Mouse (Mus musculus): Measurements from ENCODE around the gene Acrbp.
"Not testable (repeated sequence)": the region's sequence is repeated elsewhere in the genome, so short reads cannot be mapped to it uniquely, and the experiment has no call there.

The Acrbp gene

GRCm38 (mm10) chr6:125049678-125050077, at the start of gene Acrbp:
TSS of gene Acrbp (plus strand) at chr6:125049689.
- DNase-seq (ENCODE audit: low read depth, low spot score), result no peak

GRCm38 (mm10) chr6:125003706-125004105, 45.8 kb upstream of the Acrbp start:
- DNase-seq (ENCODE audit: low read depth, low spot score), result no peak

- DNase-seq (ENCODE audit: low read depth, low spot score), result no peak
Observed at GRCm38 (mm10) chr6:125005086-125005485, 44.4 kb upstream of the Acrbp start.

GRCm38 (mm10) chr6:125008060-125008459, 41.4 kb upstream of the Acrbp start:
- DNase-seq (ENCODE audit: low read depth, low spot score), result no peak

- DNase-seq (ENCODE audit: low read depth, low spot score), result peak; percentile 98
Observed at GRCm38 (mm10) chr6:125008586-125009128, 40.8 kb upstream of the Acrbp start.

GRCm38 (mm10) chr6:125009129-125009180, 40.5 kb upstream of the Acrbp start, which contains the start of gene Zfp384:
TSS of gene Zfp384 (plus strand) at chr6:125009145.
- no peak for DNase-seq (ENCODE audit: low read depth, low spot score)

- DNase-seq (ENCODE audit: low read depth, low spot score), result peak; percentile 74
Observed at GRCm38 (mm10) chr6:125009181-125010073, 40.1 kb upstream of the Acrbp start.

GRCm38 (mm10) chr6:125017682-125018081, 31.8 kb upstream of the Acrbp start:
- DNase-seq (ENCODE audit: low read depth, low spot score), result no peak

- peak; percentile 55 for DNase-seq (ENCODE audit: low read depth, low spot score)
Observed at GRCm38 (mm10) chr6:125030532-125030931, 19.0 kb upstream of the Acrbp start.

GRCm38 (mm10) chr6:125031604-125032003, 17.9 kb upstream of the Acrbp start:
- no peak for DNase-seq (ENCODE audit: low read depth, low spot score)

GRCm38 (mm10) chr6:125038666-125039065, 10.8 kb upstream of the Acrbp start:
- no peak for DNase-seq (ENCODE audit: low read depth, low spot score)

- DNase-seq (ENCODE audit: low read depth, low spot score), result no peak
Observed at GRCm38 (mm10) chr6:125039131-125039530, 10.4 kb upstream of the Acrbp start.

- peak; percentile 99 for DNase-seq (ENCODE audit: low read depth, low spot score)
Observed at GRCm38 (mm10) chr6:125039533-125040153, 9.8 kb upstream of the Acrbp start, which contains the start of gene Ing4. TSS of gene Ing4 (plus strand) at chr6:125039760.

GRCm38 (mm10) chr6:125040221-125040620, 9.3 kb upstream of the Acrbp start:
- no peak for DNase-seq (ENCODE audit: low read depth, low spot score)

GRCm38 (mm10) chr6:125041047-125041446, 8.4 kb upstream of the Acrbp start:
- DNase-seq (ENCODE audit: low read depth, low spot score), result no peak

- DNase-seq (ENCODE audit: low read depth, low spot score), result no peak
Observed at GRCm38 (mm10) chr6:125042081-125042480, 7.4 kb upstream of the Acrbp start.

- peak; percentile 82 for DNase-seq (ENCODE audit: low read depth, low spot score)
Observed at GRCm38 (mm10) chr6:125046691-125047090, 2.8 kb upstream of the Acrbp start.

GRCm38 (mm10) chr6:125051237-125051636, 1.7 kb downstream of the Acrbp start:
- no peak for DNase-seq (ENCODE audit: low read depth, low spot score)

GRCm38 (mm10) chr6:125061493-125061892, 12.0 kb downstream of the Acrbp start:
- no peak for DNase-seq (ENCODE audit: low read depth, low spot score)

- no peak for DNase-seq (ENCODE audit: low read depth, low spot score)
Observed at GRCm38 (mm10) chr6:125062511-125062910, 13.0 kb downstream of the Acrbp start.

GRCm38 (mm10) chr6:125063906-125064305, 14.4 kb downstream of the Acrbp start:
- no peak for DNase-seq (ENCODE audit: low read depth, low spot score)

GRCm38 (mm10) chr6:125065223-125065622, 15.7 kb downstream of the Acrbp start:
- not testable (repeated sequence) for DNase-seq (ENCODE audit: low read depth, low spot score)

- DNase-seq (ENCODE audit: low read depth, low spot score), result no peak
Observed at GRCm38 (mm10) chr6:125067571-125067995, 18.1 kb downstream of the Acrbp start, which contains the start of gene Lpar5. TSS of gene Lpar5 (plus strand) at chr6:125067920.

All from forelimb bud, embryonic 11.5 days (tissue).